Mouse (Mus musculus): ENCODE measurements around the gene Gfpt2. TPM values are rescaled to one million over a fixed set of nuclear protein-coding genes. Genes with fewer than 3 reads are reported as not detected.
A peak's percentile ranks its signal among the peaks of the same experiment; 100 is the strongest.

Gene Gfpt2
- polyA plus RNA-seq (2014; fragmentation: Nextera tagmentation; extraction: Ambion mirVana), result 8.1 and 12.6 TPM in 2 replicates

DNA sequence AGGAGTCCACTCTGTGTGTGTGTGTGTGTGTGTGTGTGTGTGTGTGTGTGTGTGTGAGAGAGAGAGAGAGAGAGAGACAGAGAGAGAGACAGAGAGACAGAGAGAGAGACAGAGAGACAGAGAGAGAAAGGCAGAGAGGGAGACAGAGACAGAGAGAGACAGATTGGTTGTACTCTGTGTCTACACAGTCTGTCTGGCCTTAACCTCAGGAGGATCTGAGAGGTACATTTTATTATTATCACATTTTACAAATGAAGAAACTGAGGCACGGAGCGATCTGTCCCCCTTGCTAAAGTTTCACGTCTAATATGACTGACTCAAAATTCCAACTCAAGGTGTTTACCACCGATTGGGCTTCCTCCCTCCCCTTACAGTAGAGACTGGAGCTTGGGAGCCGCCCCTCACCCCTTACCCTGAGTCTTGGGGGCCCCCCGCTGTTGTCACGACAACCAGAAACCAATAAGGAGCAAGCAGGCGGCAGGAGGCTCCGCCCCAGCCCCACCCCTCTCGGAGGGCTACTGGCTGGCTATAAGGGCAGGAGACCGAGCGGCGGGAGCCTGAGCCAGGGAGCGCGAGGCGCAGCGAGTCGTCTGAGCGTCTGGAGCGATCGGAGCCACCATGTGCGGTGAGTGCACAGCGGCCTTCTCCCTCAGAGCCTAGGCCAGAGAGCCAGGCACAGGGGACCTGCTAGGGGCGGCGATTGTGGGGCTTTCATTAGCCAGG is at the start of gene Gfpt2:
TSS of gene Gfpt2 (plus strand) at position 560 of the 723 bp plus-strand sequence.
- H3K9me3 ChIP-seq (ENCODE audit: control insufficient read depth, low read length), result no peaks in the 10 kb centered on the region

GRCm38 (mm10) chr11:49744981-49745380 is 49.0 kb upstream of the Gfpt2 start:
- H3K36me3 ChIP-seq (ENCODE audit: control insufficient read depth, insufficient read depth, low read length), result no peaks in the 10 kb centered on the region
- no peak overlapping the region for H3K4me3 ChIP-seq (ENCODE audit: low read length)
- ATAC-seq (ENCODE audit: low FRiP score, low TSS enrichment), result no peak
- H3K9me3 ChIP-seq (ENCODE audit: control insufficient read depth, low read length), result peaks cover 6% of the 10 kb centered on the region
- H3K4me2 ChIP-seq (replicated peaks; ENCODE audit: low read depth, low read length), result no peak overlapping the region
- no peak overlapping the region for H3K9ac ChIP-seq (ENCODE audit: low read depth, low read length)
- no peaks in the 10 kb centered on the region for H3K4me1 ChIP-seq (ENCODE audit: control insufficient read depth, insufficient read depth, low read length)
- no peak overlapping the region for H3K27ac ChIP-seq (ENCODE audit: low read depth, low read length)
- H3K27me3 ChIP-seq (ENCODE audit: control insufficient read depth, insufficient read depth, low read length), result no peaks in the 10 kb centered on the region

More for the DNA sequence above, at the start of gene Gfpt2:
- Histone ChIP-seq H3K27me3 (ENCODE audit: control insufficient read depth, insufficient read depth, low read length) (no peaks in the 10 kb centered on the region), H3K4me2 (replicated peaks; ENCODE audit: low read depth, low read length) (peak within 1 kb of the TSS; percentile 95), H3K36me3 (ENCODE audit: control insufficient read depth, insufficient read depth, low read length) (no peaks in the 10 kb centered on the region), H3K4me1 (ENCODE audit: control insufficient read depth, insufficient read depth, low read length) (peaks cover 8% of the 10 kb centered on the region; the same call in 1 of the 2 replicates), H3K27ac (ENCODE audit: low read depth, low read length) (no peak within 1 kb of the TSS), H3K4me3 (ENCODE audit: low read length) (peak within 1 kb of the TSS; percentile 64), H3K9ac (ENCODE audit: low read depth, low read length) (peak within 1 kb of the TSS; percentile 74)
- WGBS, result under 1% methylated on average over 25 of the region's 25 CpGs
- ATAC-seq (ENCODE audit: low FRiP score, low TSS enrichment), result peak; percentile 98

GRCm38 (mm10) chr11:49745839-49746238 is 48.1 kb upstream of the Gfpt2 start:
- Histone ChIP-seq H3K4me2 (replicated peaks; ENCODE audit: low read depth, low read length) (no peak overlapping the region), H3K4me1 (ENCODE audit: control insufficient read depth, insufficient read depth, low read length) (no peaks in the 10 kb centered on the region), H3K36me3 (ENCODE audit: control insufficient read depth, insufficient read depth, low read length) (no peaks in the 10 kb centered on the region), H3K4me3 (ENCODE audit: low read length) (no peak overlapping the region), H3K27ac (ENCODE audit: low read depth, low read length) (no peak overlapping the region), H3K9me3 (ENCODE audit: control insufficient read depth, low read length) (peaks cover 6% of the 10 kb centered on the region), H3K9ac (ENCODE audit: low read depth, low read length) (no peak overlapping the region), H3K27me3 (ENCODE audit: control insufficient read depth, insufficient read depth, low read length) (no peaks in the 10 kb centered on the region)
- ATAC-seq (ENCODE audit: low FRiP score, low TSS enrichment), result no peak
- WGBS, result 83% methylated on average over 3 of the region's 3 CpGs

DNA sequence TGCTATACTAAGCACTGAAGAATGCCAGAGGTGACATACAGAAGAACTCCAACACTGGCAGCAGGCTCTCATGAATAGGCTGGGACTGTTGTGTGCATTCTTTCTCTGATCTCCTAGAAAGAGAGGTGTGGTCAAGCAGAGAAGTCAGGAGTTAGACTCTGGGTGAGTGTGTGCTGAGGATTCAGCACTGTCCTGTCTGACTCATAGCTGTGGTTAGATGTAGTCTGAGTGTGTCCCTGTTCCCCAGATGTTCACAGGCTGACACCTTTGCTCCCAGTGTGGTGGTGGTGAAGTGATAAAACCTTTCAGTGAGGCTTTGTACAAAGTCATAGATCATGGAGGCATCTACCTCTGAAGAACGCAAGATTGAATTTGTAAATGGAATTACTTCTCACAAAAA is 47.2 kb upstream of the Gfpt2 start:
- Histone ChIP-seq H3K9me3 (ENCODE audit: control insufficient read depth, low read length) (peaks cover 6% of the 10 kb centered on the region), H3K27me3 (ENCODE audit: control insufficient read depth, insufficient read depth, low read length) (no peaks in the 10 kb centered on the region), H3K4me2 (replicated peaks; ENCODE audit: low read depth, low read length) (no peak overlapping the region), H3K9ac (ENCODE audit: low read depth, low read length) (no peak overlapping the region), H3K27ac (ENCODE audit: low read depth, low read length) (no peak overlapping the region), H3K4me1 (ENCODE audit: control insufficient read depth, insufficient read depth, low read length) (no peaks in the 10 kb centered on the region), H3K36me3 (ENCODE audit: control insufficient read depth, insufficient read depth, low read length) (no peaks in the 10 kb centered on the region), H3K4me3 (ENCODE audit: low read length) (no peak overlapping the region)
- no peak for ATAC-seq (ENCODE audit: low FRiP score, low TSS enrichment)
- 100% methylated on average over 1 of the region's 1 CpGs for WGBS

DNA sequence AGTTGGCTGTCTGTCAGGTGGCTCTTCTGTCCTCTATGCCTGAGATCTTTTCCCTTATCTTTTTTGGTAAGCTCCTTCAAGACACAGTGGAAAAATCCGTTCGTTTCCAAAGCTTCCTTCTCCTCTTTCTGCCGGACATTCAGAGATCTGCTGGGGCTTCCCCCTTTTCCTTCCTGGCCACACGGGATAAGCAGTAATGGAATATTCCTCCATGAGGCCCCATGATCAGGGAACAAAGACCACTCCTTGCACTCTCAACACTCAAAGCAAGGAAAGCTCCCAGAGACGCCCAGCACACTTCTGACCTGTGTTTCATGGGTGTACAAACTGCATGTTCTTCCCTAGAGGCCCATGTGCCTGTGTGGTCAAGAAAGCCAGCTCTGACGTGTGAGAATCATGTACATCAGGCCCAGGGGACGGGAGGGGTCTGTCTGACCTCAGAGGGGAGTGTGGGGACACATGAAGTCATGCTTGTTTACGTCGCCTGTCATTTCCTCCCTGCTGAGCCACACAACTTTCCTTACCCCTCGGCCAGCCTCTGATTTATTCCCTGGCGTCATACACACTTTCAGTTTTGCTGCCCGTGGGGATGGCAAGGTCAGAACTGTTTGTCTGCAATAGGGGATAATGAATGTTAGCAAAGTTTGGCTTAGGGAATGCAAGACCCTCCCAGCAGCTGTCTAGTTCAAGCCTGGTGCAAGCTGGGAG is 38.9 kb upstream of the Gfpt2 start:
- Histone ChIP-seq H3K4me3 (ENCODE audit: low read length) (no peak overlapping the region), H3K9ac (ENCODE audit: low read depth, low read length) (no peak overlapping the region), H3K36me3 (ENCODE audit: control insufficient read depth, insufficient read depth, low read length) (no peaks in the 10 kb centered on the region), H3K27me3 (ENCODE audit: control insufficient read depth, insufficient read depth, low read length) (no peaks in the 10 kb centered on the region), H3K4me1 (ENCODE audit: control insufficient read depth, insufficient read depth, low read length) (no peaks in the 10 kb centered on the region), H3K4me2 (replicated peaks; ENCODE audit: low read depth, low read length) (no peak overlapping the region), H3K27ac (ENCODE audit: low read depth, low read length) (no peak overlapping the region; the same call in 1 of the 2 replicates), H3K9me3 (ENCODE audit: control insufficient read depth, low read length) (no peaks in the 10 kb centered on the region)
- WGBS, result 39% methylated on average over 12 of the region's 12 CpGs
- peak; percentile 28; the same call in 1 of the 2 replicates for ATAC-seq (ENCODE audit: low FRiP score, low TSS enrichment)

GRCm38 (mm10) chr11:49758096-49758495 is 35.9 kb upstream of the Gfpt2 start:
- no peak overlapping the region for H3K4me2 ChIP-seq (replicated peaks; ENCODE audit: low read depth, low read length)
- no peak overlapping the region for H3K27ac ChIP-seq (ENCODE audit: low read depth, low read length)
- H3K9ac ChIP-seq (ENCODE audit: low read depth, low read length), result no peak overlapping the region
- no peaks in the 10 kb centered on the region for H3K36me3 ChIP-seq (ENCODE audit: control insufficient read depth, insufficient read depth, low read length)
- ATAC-seq (ENCODE audit: low FRiP score, low TSS enrichment), result no peak
- no peaks in the 10 kb centered on the region for H3K4me1 ChIP-seq (ENCODE audit: control insufficient read depth, insufficient read depth, low read length)
- H3K4me3 ChIP-seq (ENCODE audit: low read length), result no peak overlapping the region
- 89% methylated on average over 3 of the region's 3 CpGs for WGBS
- no peaks in the 10 kb centered on the region for H3K27me3 ChIP-seq (ENCODE audit: control insufficient read depth, insufficient read depth, low read length)
- no peaks in the 10 kb centered on the region for H3K9me3 ChIP-seq (ENCODE audit: control insufficient read depth, low read length)

DNA sequence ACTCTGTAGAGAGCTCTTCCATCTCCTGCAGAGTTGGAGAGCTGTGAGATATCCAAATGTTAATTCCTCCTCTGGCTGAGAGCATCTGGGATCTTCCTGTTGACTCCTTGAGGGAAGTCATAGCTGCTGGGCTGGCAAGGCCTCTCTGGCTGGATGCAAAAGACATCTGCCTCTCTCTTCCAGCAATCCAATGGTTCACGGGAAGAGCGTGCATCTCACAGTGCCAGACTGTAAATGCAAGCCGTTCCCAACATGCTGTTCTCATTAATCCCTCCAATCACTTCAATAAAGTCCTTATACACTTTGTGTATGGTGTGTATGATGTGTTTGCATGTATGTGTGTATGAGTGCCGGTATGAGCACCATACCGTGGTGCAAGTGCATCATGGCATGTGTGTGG is 32.8 kb upstream of the Gfpt2 start:
- Histone ChIP-seq H3K4me3 (ENCODE audit: low read length) (no peak overlapping the region), H3K4me1 (ENCODE audit: control insufficient read depth, insufficient read depth, low read length) (0 out of 2 replicates have a peak, but pooled peaks cover 14% of the 10 kb centered on the region), H3K9ac (ENCODE audit: low read depth, low read length) (no peak overlapping the region), H3K9me3 (ENCODE audit: control insufficient read depth, low read length) (no peaks in the 10 kb centered on the region), H3K27ac (ENCODE audit: low read depth, low read length) (no peak overlapping the region), H3K36me3 (ENCODE audit: control insufficient read depth, insufficient read depth, low read length) (no peaks in the 10 kb centered on the region), H3K4me2 (replicated peaks; ENCODE audit: low read depth, low read length) (no peak overlapping the region), H3K27me3 (ENCODE audit: control insufficient read depth, insufficient read depth, low read length) (no peaks in the 10 kb centered on the region)
- no peak for ATAC-seq (ENCODE audit: low FRiP score, low TSS enrichment)
- WGBS, result 95% methylated on average over 5 of the region's 5 CpGs

DNA sequence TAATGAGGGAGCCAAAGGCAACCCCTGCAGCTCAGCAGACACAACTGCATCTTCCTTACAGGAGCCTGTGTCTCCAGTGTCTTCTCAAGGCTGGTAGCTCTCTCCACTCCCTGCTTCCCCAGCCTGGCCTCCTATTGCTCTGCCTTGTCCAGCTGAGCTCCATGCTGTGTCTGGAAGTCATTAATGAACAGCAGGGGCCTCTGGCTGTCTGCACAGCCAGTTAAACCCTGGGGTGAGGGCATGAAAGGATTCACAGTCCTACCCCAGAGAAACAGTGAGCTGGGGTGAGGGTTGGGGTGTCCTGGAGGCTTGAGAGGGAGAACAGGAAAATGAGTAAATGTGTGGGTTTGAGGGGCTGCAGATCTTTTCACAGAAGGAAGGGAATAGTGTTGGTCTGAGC is 30.4 kb upstream of the Gfpt2 start:
- peak overlapping the region; percentile 70; the same call in 1 of the 2 replicates for H3K27ac ChIP-seq (ENCODE audit: low read depth, low read length)
- H3K4me1 ChIP-seq (ENCODE audit: control insufficient read depth, insufficient read depth, low read length), result 0 out of 2 replicates have a peak, but pooled peaks cover 14% of the 10 kb centered on the region
- H3K36me3 ChIP-seq (ENCODE audit: control insufficient read depth, insufficient read depth, low read length), result no peaks in the 10 kb centered on the region
- no peak overlapping the region for H3K9ac ChIP-seq (ENCODE audit: low read depth, low read length)
- no peaks in the 10 kb centered on the region for H3K9me3 ChIP-seq (ENCODE audit: control insufficient read depth, low read length)
- H3K27me3 ChIP-seq (ENCODE audit: control insufficient read depth, insufficient read depth, low read length), result no peaks in the 10 kb centered on the region
- no peak overlapping the region for H3K4me3 ChIP-seq (ENCODE audit: low read length)
- ATAC-seq (ENCODE audit: low FRiP score, low TSS enrichment), result 0 out of 2 replicates have a peak, but pooled peaks have one; percentile 10
- H3K4me2 ChIP-seq (replicated peaks; ENCODE audit: low read depth, low read length), result no peak overlapping the region

DNA sequence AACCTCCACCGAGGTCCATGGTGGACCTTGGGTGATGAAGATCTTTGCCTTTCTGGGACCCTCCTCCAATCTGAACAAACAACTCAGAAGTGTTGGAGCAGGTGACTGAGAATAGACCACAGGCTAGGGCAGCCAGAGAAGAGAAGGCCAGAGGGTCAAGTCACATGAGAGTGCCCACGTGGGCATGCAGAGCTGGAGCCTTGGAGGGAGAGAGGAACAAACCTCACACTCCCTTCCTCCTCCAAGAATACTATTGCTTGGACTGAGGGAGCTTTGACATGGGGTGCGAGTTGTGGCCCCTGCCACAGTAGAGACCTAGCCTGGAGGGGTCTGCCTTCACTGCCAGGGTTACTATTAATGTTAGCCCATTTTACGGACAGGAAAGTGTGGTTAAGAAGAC is 30.0 kb upstream of the Gfpt2 start:
- Histone ChIP-seq H3K4me2 (replicated peaks; ENCODE audit: low read depth, low read length) (no peak overlapping the region), H3K9me3 (ENCODE audit: control insufficient read depth, low read length) (no peaks in the 10 kb centered on the region), H3K36me3 (ENCODE audit: control insufficient read depth, insufficient read depth, low read length) (no peaks in the 10 kb centered on the region), H3K27ac (ENCODE audit: low read depth, low read length) (peak overlapping the region; percentile 70), H3K9ac (ENCODE audit: low read depth, low read length) (no peak overlapping the region), H3K4me3 (ENCODE audit: low read length) (no peak overlapping the region), H3K4me1 (ENCODE audit: control insufficient read depth, insufficient read depth, low read length) (0 out of 2 replicates have a peak, but pooled peaks cover 14% of the 10 kb centered on the region), H3K27me3 (ENCODE audit: control insufficient read depth, insufficient read depth, low read length) (no peaks in the 10 kb centered on the region)
- 36% methylated on average over 4 of the region's 4 CpGs for WGBS
- ATAC-seq (ENCODE audit: low FRiP score, low TSS enrichment), result peak; percentile 56

Data from kidney, embryonic 14.5 days (tissue).